In the genomic region with DNA sequence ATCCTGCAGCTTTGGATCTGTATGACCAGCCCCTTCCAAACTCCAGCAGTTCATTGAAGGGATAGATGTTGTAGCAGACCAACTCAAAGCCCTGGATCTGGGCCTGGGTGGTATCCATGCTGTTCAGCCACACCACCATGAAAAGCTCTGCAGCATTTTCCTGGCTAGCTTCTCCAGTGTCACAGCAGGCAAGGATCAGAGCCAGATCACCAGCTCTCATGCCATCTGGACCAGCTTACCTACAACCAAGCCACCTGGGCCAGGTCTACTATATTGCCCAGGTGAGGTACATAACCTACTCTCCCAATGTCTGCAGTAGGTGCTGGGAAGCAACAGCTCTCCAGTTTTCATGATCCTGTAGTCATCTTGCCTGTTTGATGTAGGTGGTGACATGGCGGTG, we compare ENCODE assay signal across 14 mouse cellular contexts.
"Had no signal": no experiment of that assay in that cellular context is flagged by ENCODE, and none has a peak within 500 bp of the region (broad histone marks: within the 10 kb centered on the region; RNA-seq: fewer than 3 reads in every experiment).

No protein-coding gene starts in this region.

- DNase-seq: gastrocnemius, postnatal 25 days; heart, adult 18-20 months; heart, postnatal 10 days; heart, postnatal 4 days; kidney, adult 18-20 months; kidney, adult 8-10 months; kidney, postnatal 10 days; kidney, postnatal 25 days; kidney, postnatal 4 days had no signal

- ATAC-seq: hindbrain, embryonic 16.5 days; inflammation-experienced regulatory T-cells, adult 6 months; intestine, embryonic 15.5 days; intestine, postnatal 0 days; liver, embryonic 12.5 days had no signal
